Mouse (Mus musculus): ENCODE results near the gene Acta2. TPM values are rescaled to one million over a fixed set of nuclear protein-coding genes. Genes with fewer than 3 reads are reported as not detected.

The Acta2 gene
- 1 to 10 TPM; 4.0 to 5.9 TPM for total RNA-seq (2023)

DNA sequence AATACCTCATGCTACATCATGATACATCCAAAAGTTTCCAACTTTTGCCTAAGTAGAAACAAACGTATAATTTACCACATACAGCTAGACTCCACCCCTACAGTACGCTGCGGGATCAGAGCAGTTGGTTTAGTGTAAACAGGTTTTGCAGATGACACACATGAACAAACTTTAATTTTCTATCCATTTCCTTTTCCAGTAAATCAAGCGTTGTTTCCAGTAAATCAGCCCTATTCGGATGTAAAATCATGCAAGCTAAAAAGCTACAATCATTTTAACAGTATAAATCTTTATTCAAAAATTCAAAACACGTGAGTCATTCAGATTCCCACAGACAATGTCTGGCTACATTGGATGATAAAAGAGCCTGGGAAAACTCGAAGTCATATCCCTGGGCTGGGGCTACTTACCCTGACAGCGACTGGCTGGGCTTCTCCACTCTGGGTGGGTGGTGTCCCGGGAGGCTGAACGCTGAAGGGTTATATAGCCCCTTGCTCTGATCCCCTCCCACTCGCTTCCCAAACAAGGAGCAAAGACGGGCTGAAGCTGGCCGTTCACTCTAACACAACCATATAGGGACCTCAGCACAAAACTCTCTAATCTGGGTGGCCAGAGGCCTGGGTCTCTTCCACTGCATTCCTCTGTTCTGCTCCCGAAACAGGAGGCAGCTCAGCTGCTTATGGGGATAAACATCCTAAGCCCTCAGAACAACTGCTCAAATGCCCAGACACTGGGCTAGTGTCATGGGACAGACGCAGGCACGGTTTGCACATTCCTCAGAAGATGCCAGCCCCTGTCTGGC lies at the start of gene Acta2:
TSS of gene Acta2 (minus strand) at position 711 of the 802 bp plus-strand sequence.

GRCm38 (mm10) chr19:34289948-34290789 lies 34.8 kb upstream of the Acta2 start, which contains the start of gene Fas:
Gene Fas (plus strand): TSS chr19:34290666.

GRCm38 (mm10) chr19:34192008-34192963 lies 63.1 kb downstream of the Acta2 start, which contains the start of gene Stambpl1:
Gene Stambpl1 (plus strand): TSS chr19:34192229.

Other genes starting within 250 kb of the Acta2 start
- gene Lipk, start 247.3 kb downstream of the Acta2 start, total RNA-seq (2023) = not detected
- not detected for gene Lipn, start 188.2 kb downstream of the Acta2 start, total RNA-seq (2023)
- gene Lipm, start 154.7 kb downstream of the Acta2 start, total RNA-seq (2023) = not detected
- not detected for gene Ankrd22, start 89.5 kb downstream of the Acta2 start, total RNA-seq (2023)
- gene Stambpl1, start 63.4 kb downstream of the Acta2 start, total RNA-seq (2023) = 10 to 100 TPM; 30.6 to 34.0 TPM
- gene Fas, start 35.1 kb upstream of the Acta2 start, total RNA-seq (2023) = 10 to 100 TPM; 32.5 to 34.9 TPM
- gene Ch25h, start 219.6 kb upstream of the Acta2 start, total RNA-seq (2023) = under 1 TPM in 1 of 2 experiments, not detected in 1; 0.47 TPM